Mouse (Mus musculus) limb, embryonic 14.5 days (tissue): Measurements from ENCODE around the gene Scube2. TPM values are rescaled to one million over a fixed set of nuclear protein-coding genes. Genes with fewer than 3 reads are reported as not detected.

Experiments used
- ATAC-seq: fragments of 200-750 bp; cut with Nextera tagmentation; 2 replicates; pipeline ENCODE4 v1.8.0; 2017; ENCODE audit warnings: low read depth, moderate number of reproducible peaks, moderate TSS enrichment; ENCODE audit not compliant: low FRiP score
- DNase-seq: peaks from one replicate; pipeline ENCODE4 v3.0.0-alpha.2; 2015; ENCODE audit warnings: low spot score
- H3K27ac ChIP-seq: fragments of 300-500 bp; sonication (generic); replicated peaks from 2 replicates; pipeline ENCODE4 v1.5.1; 2014; ENCODE audit warnings: low read depth, mild to moderate bottlenecking, low read length, moderate library complexity, mixed read lengths
- H3K27me3 ChIP-seq: fragments of 300-500 bp; sonication (generic); 2 replicates; pipeline ENCODE4 v1.6.1; 2014; ENCODE audit warnings: low read length, mixed read lengths; ENCODE audit not compliant: control insufficient read depth, insufficient read depth
- H3K36me3 ChIP-seq: fragments of 300-500 bp; sonication (generic); 2 replicates; pipeline ENCODE4 v1.6.1; 2014; ENCODE audit warnings: mild to moderate bottlenecking, low read length, moderate library complexity, mixed read lengths; ENCODE audit not compliant: control insufficient read depth, insufficient read depth
- H3K4me1 ChIP-seq: fragments of 300-500 bp; sonication (generic); 2 replicates; pipeline ENCODE4 v1.6.1; 2014; ENCODE audit warnings: antibody characterized with exemption, low read length, mixed read lengths; ENCODE audit not compliant: control insufficient read depth, insufficient read depth
- H3K4me2 ChIP-seq: fragments of 300-500 bp; sonication (generic); replicated peaks from 2 replicates; pipeline ENCODE4 v1.6.1; 2014; ENCODE audit warnings: low read depth, mild to moderate bottlenecking, low read length, moderate library complexity; ENCODE audit not compliant: severe bottlenecking
- H3K4me3 ChIP-seq: fragments of 300-500 bp; sonication (generic); replicated peaks from 2 replicates; pipeline ENCODE4 v1.5.1; 2014; ENCODE audit warnings: low read length
- H3K9ac ChIP-seq: fragments of 300-500 bp; sonication (generic); 2 replicates; pipeline ENCODE4 v1.6.1; 2014; ENCODE audit warnings: mild to moderate bottlenecking, low read depth, low read length, moderate library complexity; ENCODE audit not compliant: severe bottlenecking
- H3K9me3 ChIP-seq: fragments of 300-500 bp; sonication (generic); 2 replicates; pipeline ENCODE4 v1.6.1; 2016; ENCODE audit warnings: low read length; ENCODE audit not compliant: control insufficient read depth
- POLR2A ChIP-seq: fragments of 200-500 bp; IDR thresholded peaks from 2 replicates; pipeline ENCODE4 v1.8.0; 2012; ENCODE audit warnings: inconsistent platforms, mild to moderate bottlenecking, moderate library complexity, borderline replicate concordance; ENCODE audit not compliant: insufficient read depth, insufficient read length; ENCODE audit errors: extremely low read depth
- WGBS: fragments of 180-500 bp; shearing (Covaris S2); extraction: QIAGEN DNeasy Blood & Tissue Kit; methylation state at CpG from one replicate; pipeline ENCODE4 v1.1.7; 2014; 5-methylcytosine and 5-hydroxymethylcytosine counted together
- polyA plus RNA-seq, 2 experiments: library from polyadenylated mRNA; depleted of rRNA in 1 of 2; stranded (reverse) in 1 of 2; unstranded in 1 of 2; fragments of >200 nt; fragmentation: Nextera tagmentation in 1 of 2; extraction: Ambion mirVana in 1 of 2; gene quantifications; 2 replicates each; pipeline versions ENCODE4 v1.2.1 to v1.2.3; 2012 to 2014

Scube2 gene
- polyA plus RNA-seq, 2 experiments, result 5.2 to 11.7 TPM

GRCm38 (mm10) chr7:109868498-109868897, 3.0 kb upstream of the Scube2 start:
- H3K4me1 ChIP-seq, result peaks cover 4% of the 10 kb centered on the region; the same call in 1 of the 2 replicates
- ATAC-seq (peak; percentile 29; the same call in 1 of the 2 replicates), DNase-seq (peak; percentile 21)
- H3K9ac ChIP-seq, result no peak overlapping the region
- no peak overlapping the region for H3K4me2 ChIP-seq
- H3K9me3 ChIP-seq, result no peaks in the 10 kb centered on the region
- H3K36me3 ChIP-seq, result no peaks in the 10 kb centered on the region
- no peak for TF ChIP-seq POLR2A
- H3K27me3 ChIP-seq, result peaks cover 16% of the 10 kb centered on the region
- no peak overlapping the region for H3K27ac ChIP-seq
- WGBS, result 35% methylated on average over 3 of the region's 3 CpGs
- H3K4me3 ChIP-seq, result no peak overlapping the region

GRCm38 (mm10) chr7:109866643-109867042, 1.2 kb upstream of the Scube2 start:
- 47% methylated on average over 3 of the region's 3 CpGs for WGBS
- H3K36me3 ChIP-seq, result no peaks in the 10 kb centered on the region
- no peak overlapping the region for H3K27ac ChIP-seq
- no peak overlapping the region for H3K9ac ChIP-seq
- no peak for TF ChIP-seq POLR2A
- no peaks in the 10 kb centered on the region for H3K9me3 ChIP-seq
- H3K4me1 ChIP-seq, result peaks cover 4% of the 10 kb centered on the region; the same call in 1 of the 2 replicates
- H3K4me3 ChIP-seq, result no peak overlapping the region
- no peak overlapping the region for H3K4me2 ChIP-seq
- no peak for ATAC-seq
- H3K27me3 ChIP-seq, result peaks cover 20% of the 10 kb centered on the region
- DNase-seq, result no peak

- Histone ChIP-seq H3K4me3 (no peak overlapping the region), H3K9ac (no peak overlapping the region), H3K4me1 (peaks cover under 1% of the 10 kb centered on the region; the same call in 1 of the 2 replicates), H3K27me3 (peaks cover 20% of the 10 kb centered on the region), H3K27ac (no peak overlapping the region), H3K36me3 (no peaks in the 10 kb centered on the region), H3K9me3 (no peaks in the 10 kb centered on the region), H3K4me2 (no peak overlapping the region)
- no peak for TF ChIP-seq POLR2A
- ATAC-seq (no peak), DNase-seq (no peak)
- 26% methylated on average over 4 of the region's 4 CpGs for WGBS
Observed at GRCm38 (mm10) chr7:109863561-109863960, 1.9 kb downstream of the Scube2 start.

DNA sequence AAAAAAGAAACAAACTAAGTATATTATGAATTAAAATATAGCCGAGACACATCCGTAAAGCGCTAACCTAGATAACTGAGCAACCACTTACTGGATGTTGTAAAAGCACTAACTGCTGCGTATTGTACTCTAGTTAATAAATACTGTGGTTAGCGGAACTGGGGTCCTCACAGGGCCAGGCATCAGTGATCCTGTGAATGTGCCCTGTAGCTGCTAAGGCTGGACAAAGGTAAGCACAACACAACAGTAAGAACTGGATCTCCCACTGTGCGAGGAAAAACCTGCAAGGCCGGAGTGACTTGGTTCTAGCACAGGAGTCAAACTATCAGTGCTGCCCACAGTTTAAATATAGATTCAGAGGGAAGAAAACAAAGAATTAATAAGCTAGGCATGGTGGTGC, 5.3 kb downstream of the Scube2 start:
- DNase-seq, result no peak
- H3K4me1 ChIP-seq, result no peaks in the 10 kb centered on the region
- no peaks in the 10 kb centered on the region for H3K36me3 ChIP-seq
- H3K9ac ChIP-seq, result no peak overlapping the region
- H3K4me3 ChIP-seq, result no peak overlapping the region
- 78% methylated on average over 7 of the region's 7 CpGs for WGBS
- H3K27me3 ChIP-seq, result peaks cover 17% of the 10 kb centered on the region
- ATAC-seq, result no peak
- H3K9me3 ChIP-seq, result no peaks in the 10 kb centered on the region
- no peak overlapping the region for H3K4me2 ChIP-seq
- H3K27ac ChIP-seq, result no peak overlapping the region
- no peak for TF ChIP-seq POLR2A

GRCm38 (mm10) chr7:109859354-109859753, 6.1 kb downstream of the Scube2 start:
- no peaks in the 10 kb centered on the region for H3K9me3 ChIP-seq
- no peak overlapping the region for H3K4me2 ChIP-seq
- H3K4me1 ChIP-seq, result no peaks in the 10 kb centered on the region
- WGBS, result 66% methylated on average over 6 of the region's 6 CpGs
- no peak overlapping the region for H3K4me3 ChIP-seq
- DNase-seq, result no peak
- H3K9ac ChIP-seq, result no peak overlapping the region
- peaks cover 9% of the 10 kb centered on the region for H3K27me3 ChIP-seq
- TF ChIP-seq POLR2A, result no peak
- ATAC-seq, result no peak
- H3K36me3 ChIP-seq, result no peaks in the 10 kb centered on the region
- no peak overlapping the region for H3K27ac ChIP-seq

- ATAC-seq (no peak), DNase-seq (peak; percentile 22)
- no peak overlapping the region for H3K4me3 ChIP-seq
- no peaks in the 10 kb centered on the region for H3K36me3 ChIP-seq
- peaks cover 4% of the 10 kb centered on the region; the same call in 1 of the 2 replicates for H3K4me1 ChIP-seq
- TF ChIP-seq POLR2A, result no peak
- H3K27ac ChIP-seq, result no peak overlapping the region
- 45% methylated on average over 7 of the region's 7 CpGs for WGBS
- H3K27me3 ChIP-seq, result no peaks in the 10 kb centered on the region
- H3K4me2 ChIP-seq, result no peak overlapping the region
- no peaks in the 10 kb centered on the region for H3K9me3 ChIP-seq
- H3K9ac ChIP-seq, result no peak overlapping the region
Observed at GRCm38 (mm10) chr7:109852752-109853212, 12.7 kb downstream of the Scube2 start.
